Mouse (Mus musculus) midbrain, embryonic 14.5 days (tissue): Measurements from ENCODE around the gene Phc1. TPM values are rescaled to one million over a fixed set of nuclear protein-coding genes. Genes with fewer than 3 reads are reported as not detected.

Source experiments
- ATAC-seq: fragments of 200-750 bp; cut with Nextera tagmentation; 2 replicates; pipeline ENCODE4 v1.8.0; 2017; ENCODE audit warnings: moderate number of reproducible peaks, moderate library complexity; ENCODE audit not compliant: low FRiP score, low TSS enrichment
- DNase-seq: peaks from one replicate; pipeline ENCODE4 v3.0.0-alpha.2; 2015
- H3K27ac ChIP-seq: fragments of 300-500 bp; sonication (generic); replicated peaks from 2 replicates; pipeline ENCODE4 v1.5.1; 2014; ENCODE audit warnings: mild to moderate bottlenecking, low read depth, low read length, moderate library complexity
- H3K27me3 ChIP-seq: fragments of 300-500 bp; sonication (generic); 2 replicates; pipeline ENCODE4 v1.6.1; 2014; ENCODE audit warnings: low read length, control low read depth, mixed read lengths; ENCODE audit not compliant: control insufficient read depth, insufficient read depth
- H3K36me3 ChIP-seq: fragments of 300-500 bp; sonication (generic); 2 replicates; pipeline ENCODE4 v1.6.1; 2014; ENCODE audit warnings: low read length, control low read depth; ENCODE audit not compliant: control insufficient read depth, insufficient read depth
- H3K4me1 ChIP-seq: fragments of 300-500 bp; sonication (generic); 2 replicates; pipeline ENCODE4 v1.6.1; 2014; ENCODE audit warnings: mild to moderate bottlenecking, antibody characterized with exemption, low read length, control low read depth; ENCODE audit not compliant: control insufficient read depth, insufficient read depth
- H3K4me2 ChIP-seq: fragments of 300-500 bp; sonication (generic); 2 replicates; pipeline ENCODE4 v1.6.1; 2014; ENCODE audit warnings: mild to moderate bottlenecking, low read length, moderate library complexity
- H3K4me3 ChIP-seq: fragments of 300-500 bp; sonication (generic); replicated peaks from 2 replicates; pipeline ENCODE4 v1.5.1; 2014; ENCODE audit warnings: low read depth, low read length
- H3K9ac ChIP-seq: fragments of 300-500 bp; sonication (generic); replicated peaks from 2 replicates; pipeline ENCODE4 v1.6.1; 2014; ENCODE audit warnings: mild to moderate bottlenecking, low read length, moderate library complexity
- H3K9me3 ChIP-seq: fragments of 300-500 bp; sonication (generic); 2 replicates; pipeline ENCODE4 v1.6.1; 2016; ENCODE audit warnings: low read length, control low read depth, mixed read lengths; ENCODE audit not compliant: control insufficient read depth
- WGBS: fragments of 180-500 bp; shearing (Covaris S2); extraction: QIAGEN DNeasy Blood & Tissue Kit; methylation state at CpG from one replicate; pipeline ENCODE4 v1.1.7; 2014; 5-methylcytosine and 5-hydroxymethylcytosine counted together
- polyA plus RNA-seq: library from polyadenylated mRNA; unstranded; fragments of >200 nt; fragmentation: Nextera tagmentation; extraction: Ambion mirVana; gene quantifications from 2 replicates; pipeline ENCODE4 v1.2.1, GENCODE M21; 2014

Gene Phc1
- polyA plus RNA-seq, 1 experiment from 2014 or later = 46.7 TPM

- Histone ChIP-seq H3K4me1 (no peaks in the 10 kb centered on the region), H3K9me3 (no peaks in the 10 kb centered on the region), H3K4me2 (no peak overlapping the region), H3K9ac (no peak overlapping the region), H3K27ac (no peak overlapping the region), H3K36me3 (no peaks in the 10 kb centered on the region), H3K4me3 (no peak overlapping the region), H3K27me3 (no peaks in the 10 kb centered on the region)
- no peak for DNase-seq
- WGBS = 97% methylated on average over 1 of the region's 1 CpGs
- ATAC-seq = no peak
Measured at GRCm38 (mm10) chr6:122284823-122285222, 55.5 kb downstream of the Phc1 start.

GRCm38 (mm10) chr6:122284304-122284703 lies 56.1 kb downstream of the Phc1 start:
- no peaks in the 10 kb centered on the region for H3K9me3 ChIP-seq
- H3K36me3 ChIP-seq = no peaks in the 10 kb centered on the region
- no peaks in the 10 kb centered on the region for H3K27me3 ChIP-seq
- no peak overlapping the region for H3K9ac ChIP-seq
- H3K4me1 ChIP-seq = no peaks in the 10 kb centered on the region
- no peak overlapping the region for H3K4me3 ChIP-seq
- ATAC-seq (no peak), DNase-seq (no peak)
- WGBS = 83% methylated on average over 4 of the region's 4 CpGs
- H3K27ac ChIP-seq = no peak overlapping the region
- no peak overlapping the region for H3K4me2 ChIP-seq

GRCm38 (mm10) chr6:122283429-122283828 lies 56.9 kb downstream of the Phc1 start:
- Histone ChIP-seq H3K4me1 (no peaks in the 10 kb centered on the region), H3K9me3 (no peaks in the 10 kb centered on the region), H3K27ac (no peak overlapping the region), H3K4me3 (no peak overlapping the region), H3K4me2 (no peak overlapping the region), H3K9ac (no peak overlapping the region), H3K36me3 (no peaks in the 10 kb centered on the region), H3K27me3 (no peaks in the 10 kb centered on the region)
- DNase-seq (no peak), ATAC-seq (no peak)
- 87% methylated on average over 2 of the region's 2 CpGs for WGBS

- no peaks in the 10 kb centered on the region for H3K4me1 ChIP-seq
- no peaks in the 10 kb centered on the region for H3K36me3 ChIP-seq
- no peaks in the 10 kb centered on the region for H3K9me3 ChIP-seq
- no peak for DNase-seq
- ATAC-seq = no peak
- no peak within 1 kb of the TSS for H3K9ac ChIP-seq
- no peak within 1 kb of the TSS for H3K4me2 ChIP-seq
- H3K4me3 ChIP-seq = no peak within 1 kb of the TSS
- no peaks in the 10 kb centered on the region for H3K27me3 ChIP-seq
- 83% methylated on average over 6 of the region's 6 CpGs for WGBS
- no peak within 1 kb of the TSS for H3K27ac ChIP-seq
Measured at GRCm38 (mm10) chr6:122282782-122283181, 57.6 kb downstream of the Phc1 start, which contains the start of gene Klrg1. Klrg1 (minus strand) TSS chr6:122282882.

- no peak overlapping the region for H3K9ac ChIP-seq
- H3K27me3 ChIP-seq = no peaks in the 10 kb centered on the region
- no peaks in the 10 kb centered on the region for H3K36me3 ChIP-seq
- 92% methylated on average over 7 of the region's 7 CpGs for WGBS
- no peak for ATAC-seq
- no peak overlapping the region for H3K4me3 ChIP-seq
- H3K27ac ChIP-seq = no peak overlapping the region
- no peak for DNase-seq
- no peaks in the 10 kb centered on the region for H3K4me1 ChIP-seq
- H3K9me3 ChIP-seq = no peaks in the 10 kb centered on the region
- H3K4me2 ChIP-seq = no peak overlapping the region
Measured at GRCm38 (mm10) chr6:122276565-122276964, 63.8 kb downstream of the Phc1 start.

- Histone ChIP-seq H3K27me3 (no peaks in the 10 kb centered on the region), H3K9ac (no peak overlapping the region), H3K4me2 (no peak overlapping the region), H3K4me1 (no peaks in the 10 kb centered on the region), H3K9me3 (no peaks in the 10 kb centered on the region), H3K36me3 (no peaks in the 10 kb centered on the region), H3K4me3 (no peak overlapping the region), H3K27ac (no peak overlapping the region)
- ATAC-seq (no peak), DNase-seq (no peak)
- 70% methylated on average over 5 of the region's 5 CpGs for WGBS
Measured at GRCm38 (mm10) chr6:122274546-122274945, 65.8 kb downstream of the Phc1 start.

GRCm38 (mm10) chr6:122270152-122270551 lies 70.2 kb downstream of the Phc1 start:
- no peak overlapping the region for H3K9ac ChIP-seq
- no peak for ATAC-seq
- 85% methylated on average over 11 of the region's 11 CpGs for WGBS

GRCm38 (mm10) chr6:122269170-122269569 lies 71.2 kb downstream of the Phc1 start:
- no peaks in the 10 kb centered on the region for H3K27me3 ChIP-seq
- H3K4me1 ChIP-seq = no peaks in the 10 kb centered on the region
- H3K4me2 ChIP-seq = no peak overlapping the region
- no peaks in the 10 kb centered on the region for H3K36me3 ChIP-seq
- ATAC-seq = no peak
- no peak overlapping the region for H3K4me3 ChIP-seq
- no peak overlapping the region for H3K27ac ChIP-seq
- H3K9me3 ChIP-seq = no peaks in the 10 kb centered on the region
- 92% methylated on average over 4 of the region's 4 CpGs for WGBS
- DNase-seq = no peak
- H3K9ac ChIP-seq = no peak overlapping the region

More at GRCm38 (mm10) chr6:122270152-122270551, 70.2 kb downstream of the Phc1 start:
- DNase-seq = no peak
- no peak overlapping the region for H3K4me3 ChIP-seq
- no peaks in the 10 kb centered on the region for H3K27me3 ChIP-seq
- no peaks in the 10 kb centered on the region for H3K9me3 ChIP-seq
- H3K4me2 ChIP-seq = no peak overlapping the region
- H3K4me1 ChIP-seq = no peaks in the 10 kb centered on the region
- H3K27ac ChIP-seq = no peak overlapping the region
- no peaks in the 10 kb centered on the region for H3K36me3 ChIP-seq

GRCm38 (mm10) chr6:122268561-122268960 lies 71.8 kb downstream of the Phc1 start:
- ATAC-seq (no peak), DNase-seq (peak; percentile 72)
- Histone ChIP-seq H3K9ac (no peak overlapping the region), H3K27me3 (no peaks in the 10 kb centered on the region), H3K4me1 (no peaks in the 10 kb centered on the region), H3K27ac (no peak overlapping the region), H3K36me3 (no peaks in the 10 kb centered on the region), H3K4me3 (no peak overlapping the region), H3K4me2 (no peak overlapping the region), H3K9me3 (no peaks in the 10 kb centered on the region)
- 60% methylated on average over 3 of the region's 3 CpGs for WGBS
